Mouse (Mus musculus) cortical plate, adult 2 months (tissue): ENCODE data around the gene Nphp1.

Experiments
- CTCF ChIP-seq: fragments of 200-500 bp; IDR thresholded peaks from 2 replicates; pipeline ENCODE4 v1.5.1; 2011; ENCODE audit warnings: mild to moderate bottlenecking, control low read depth, low read length; ENCODE audit not compliant: insufficient read depth; ENCODE audit errors: extremely low read depth
- POLR2A ChIP-seq: fragments of 200-500 bp; IDR thresholded peaks from 2 replicates; pipeline ENCODE4 v1.6.1; 2011; ENCODE audit warnings: mild to moderate bottlenecking, low read length, control low read depth; ENCODE audit not compliant: insufficient read depth; ENCODE audit errors: extremely low read depth

DNA sequence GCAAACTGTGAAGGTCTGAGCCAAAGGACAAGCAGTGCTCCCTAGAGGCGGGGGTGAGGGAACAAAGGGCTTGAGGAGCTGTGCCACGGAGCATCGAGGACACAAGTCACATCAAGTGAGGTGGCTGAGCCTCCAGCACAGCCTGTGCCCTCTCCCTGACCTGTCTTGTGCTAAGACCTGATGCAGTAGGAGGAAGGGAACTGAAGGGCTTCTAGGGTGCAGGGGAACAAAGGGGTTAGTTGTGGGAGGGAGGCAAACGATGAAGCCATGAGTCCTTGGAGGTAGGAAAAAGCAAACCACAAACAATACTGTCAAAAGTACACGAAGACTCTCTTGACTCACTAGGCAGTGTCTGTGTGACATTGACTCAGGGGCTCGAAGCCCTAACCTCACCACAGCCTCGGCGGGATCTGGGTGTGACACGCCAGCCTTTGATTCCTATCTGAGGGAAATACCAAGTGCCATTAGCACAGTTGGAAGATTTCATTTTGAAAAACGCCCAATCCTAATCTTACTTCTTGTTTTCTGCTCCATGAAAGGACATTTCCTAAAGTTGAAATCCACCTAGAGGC, 28.2 kb downstream of the Nphp1 start:
- TF ChIP-seq CTCF: no peak
- no peak for TF ChIP-seq POLR2A
